Mouse (Mus musculus): ENCODE data around the gene Tpt1. TPM values are rescaled to one million over a fixed set of nuclear protein-coding genes. Genes with fewer than 3 reads are reported as not detected.

The Tpt1 gene
- polyA plus RNA-seq, 1 experiment from 2014 or later: 977 TPM

DNA sequence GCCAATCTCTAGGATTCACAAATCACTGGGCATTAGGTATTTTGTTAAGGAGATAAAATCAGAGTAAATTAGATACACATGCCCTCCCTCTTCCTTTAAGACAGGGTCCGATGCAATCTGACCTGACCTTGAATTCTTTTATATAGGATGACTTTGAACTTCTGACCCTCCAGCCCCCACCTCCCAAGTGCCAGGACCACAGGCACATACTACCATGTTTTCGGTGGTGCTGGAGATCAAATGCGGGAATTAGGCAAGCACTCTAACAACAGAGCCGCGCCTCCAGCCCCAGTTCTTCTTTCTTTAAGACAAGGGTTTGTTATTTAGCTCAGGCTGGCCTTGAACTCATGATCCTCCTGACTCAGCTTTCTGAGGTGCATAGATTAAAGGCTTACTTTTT, 39.0 kb downstream of the Tpt1 start:
- Histone ChIP-seq H3K27ac (no peak overlapping the region), H3K9ac (no peak overlapping the region), H3K4me2 (replicated peaks) (no peak overlapping the region), H3K27me3 (no peaks in the 10 kb centered on the region), H3K36me3 (no peaks in the 10 kb centered on the region), H3K9me3 (no peaks in the 10 kb centered on the region), H3K4me3 (no peak overlapping the region), H3K4me1 (no peaks in the 10 kb centered on the region; the same call in 1 of the 2 replicates)
- 66% methylated on average over 5 of the region's 5 CpGs for WGBS
- ATAC-seq (ENCODE audit: insufficient number of reproducible peaks, insufficient read depth, low FRiP score, low TSS enrichment): no peak

DNA sequence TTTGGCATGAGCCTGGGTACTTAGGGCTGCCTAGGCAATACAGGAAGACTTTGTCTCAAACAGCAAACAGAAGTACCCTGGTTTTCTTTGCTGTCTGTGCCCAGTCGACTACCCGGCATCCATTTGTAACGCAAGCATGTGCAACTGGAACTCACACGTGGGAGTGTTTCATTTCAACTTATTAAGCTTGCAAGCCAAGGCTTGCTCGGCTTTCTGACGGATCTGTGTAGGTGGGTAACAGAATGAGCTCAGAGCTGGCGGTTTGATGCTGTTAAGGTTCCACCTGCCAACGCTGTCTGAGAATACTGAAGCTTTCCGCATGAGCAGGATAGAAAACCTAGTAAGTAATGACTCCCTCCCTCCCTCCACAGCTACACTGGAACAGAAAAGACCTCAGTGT, 47.2 kb downstream of the Tpt1 start:
- Histone ChIP-seq H3K4me2 (replicated peaks) (no peak overlapping the region), H3K4me1 (no peaks in the 10 kb centered on the region), H3K27ac (no peak overlapping the region), H3K27me3 (no peaks in the 10 kb centered on the region), H3K36me3 (peaks cover 4% of the 10 kb centered on the region), H3K9me3 (no peaks in the 10 kb centered on the region), H3K4me3 (no peak overlapping the region), H3K9ac (no peak overlapping the region)
- ATAC-seq (ENCODE audit: insufficient number of reproducible peaks, insufficient read depth, low FRiP score, low TSS enrichment): no peak
- WGBS: 80% methylated on average over 9 of the region's 9 CpGs

Other genes starting within 250 kb of the Tpt1 start
- not detected in 2 replicates for gene Erich6b, start 202.8 kb upstream of the Tpt1 start, polyA plus RNA-seq (2016; fragmentation: Nextera tagmentation; extraction: Ambion mirVana)
- gene Cog3, start 90.6 kb upstream of the Tpt1 start, polyA plus RNA-seq (2016; fragmentation: Nextera tagmentation; extraction: Ambion mirVana): 25.4 and 27.1 TPM in 2 replicates
- 5.3 and 5.5 TPM in 2 replicates for gene Slc25a30, start 58.1 kb upstream of the Tpt1 start, polyA plus RNA-seq (2016; fragmentation: Nextera tagmentation; extraction: Ambion mirVana)
- 0.64 and 0.95 TPM in 2 replicates for gene Kctd4, start 109.9 kb downstream of the Tpt1 start, polyA plus RNA-seq (2016; fragmentation: Nextera tagmentation; extraction: Ambion mirVana)
- gene Gtf2f2, start 165.8 kb downstream of the Tpt1 start, polyA plus RNA-seq (2016; fragmentation: Nextera tagmentation; extraction: Ambion mirVana): 37.7 and 39.5 TPM in 2 replicates